Mouse (Mus musculus): Measurements from ENCODE around the gene Uvrag.

GRCm38 (mm10) chr7:99146906-99147305, 6.0 kb upstream of the Uvrag start:
- TF ChIP-seq CTCF (IDR thresholded peaks at IDR 0.05) (no peak), POLR2A (IDR thresholded peaks at IDR 0.05; ENCODE audit: insufficient read depth, low read depth, low read length) (no peak)

All from heart, adult 2 months (tissue).